Mouse (Mus musculus) testis, adult 2 months (tissue): ENCODE results near the gene Gng12.

Experiments
- CTCF ChIP-seq: fragments of 200-500 bp; IDR thresholded peaks from 2 replicates; pipeline ENCODE4 v1.5.1; 2012; ENCODE audit warnings: low read depth, mild to moderate bottlenecking, inconsistent platforms, low read length, moderate library complexity; ENCODE audit not compliant: control insufficient read depth, insufficient read depth, insufficient replicate concordance
- POLR2A ChIP-seq: fragments of 200-500 bp; IDR thresholded peaks from 2 replicates; pipeline ENCODE4 v1.6.1; 2012; ENCODE audit warnings: low read depth, mild to moderate bottlenecking, inconsistent platforms, low read length, moderate library complexity; ENCODE audit not compliant: control insufficient read depth

GRCm38 (mm10) chr6:66944190-66945003 lies 48.2 kb downstream of the Gng12 start:
- TF ChIP-seq CTCF (no peak), POLR2A (no peak)
